Mouse (Mus musculus) heart, adult 2 months (tissue): ENCODE results near the gene Wdr27.
"Not testable (repeated sequence)": the region's sequence is repeated elsewhere in the genome, so short reads cannot be mapped to it uniquely, and the experiment has no call there.

ENCODE experiments used
- CTCF ChIP-seq: fragments of 200-600 bp; IDR thresholded peaks from 2 replicates; pipeline ENCODE4 v1.8.1; 2022; ENCODE audit warnings: antibody characterized with exemption, mild to moderate bottlenecking, moderate library complexity
- EP300 ChIP-seq: fragments of 200-500 bp; IDR thresholded peaks from 2 replicates; pipeline ENCODE4 v1.6.1; 2011; ENCODE audit warnings: low read depth, low read length, control low read depth; ENCODE audit not compliant: insufficient read depth
- POLR2A ChIP-seq: fragments of 200-500 bp; IDR thresholded peaks from 2 replicates; pipeline ENCODE4 v1.6.1; 2011; ENCODE audit warnings: mild to moderate bottlenecking, low read depth, low read length, control low read depth; ENCODE audit not compliant: insufficient read depth

DNA sequence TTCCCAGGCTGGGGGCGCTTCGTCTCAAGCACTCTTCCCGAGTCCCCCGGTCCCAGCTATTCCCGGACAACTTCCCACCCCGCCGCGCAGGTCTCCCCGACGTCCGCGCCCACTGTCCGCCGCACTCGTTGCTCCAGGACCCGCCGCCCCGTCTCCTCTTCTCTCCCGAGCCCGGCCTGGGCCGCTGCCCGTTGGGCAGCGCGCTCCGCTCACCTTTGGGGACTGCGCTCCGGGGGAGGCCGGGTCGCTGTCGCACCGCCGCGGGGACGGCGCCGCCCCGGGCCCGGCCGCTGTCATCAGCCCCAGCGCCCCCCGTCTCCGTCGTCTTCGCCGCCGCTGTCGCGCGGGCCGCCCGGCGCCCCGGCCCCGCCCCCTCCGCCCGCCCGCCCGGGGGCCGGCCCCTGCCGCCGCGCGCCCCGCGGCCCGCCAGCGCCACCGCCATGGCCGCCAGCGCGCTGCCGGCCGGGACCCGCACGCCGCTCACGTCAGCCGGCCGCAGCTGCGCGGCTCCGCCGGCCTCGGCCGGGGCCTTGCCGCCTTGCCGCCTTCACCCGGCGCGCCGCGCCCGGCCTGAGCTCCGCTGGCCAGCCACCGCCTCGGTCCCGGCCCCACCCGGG lies 49.7 kb upstream of the Wdr27 start:
- not testable (repeated sequence) for TF ChIP-seq CTCF, POLR2A, EP300
